Mouse (Mus musculus) liver, embryonic 14.5 days (tissue): ENCODE data around the gene Cntnap2.

Experiments used
- CTCF ChIP-seq: IDR thresholded peaks from 2 replicates; pipeline ENCODE4 v1.5.1; 2016; ENCODE audit warnings: antibody characterized with exemption, low read depth, control low read depth
- EP300 ChIP-seq: IDR thresholded peaks from 2 replicates; pipeline ENCODE4 v1.6.1; 2016; ENCODE audit warnings: antibody characterized with exemption, low read depth

DNA sequence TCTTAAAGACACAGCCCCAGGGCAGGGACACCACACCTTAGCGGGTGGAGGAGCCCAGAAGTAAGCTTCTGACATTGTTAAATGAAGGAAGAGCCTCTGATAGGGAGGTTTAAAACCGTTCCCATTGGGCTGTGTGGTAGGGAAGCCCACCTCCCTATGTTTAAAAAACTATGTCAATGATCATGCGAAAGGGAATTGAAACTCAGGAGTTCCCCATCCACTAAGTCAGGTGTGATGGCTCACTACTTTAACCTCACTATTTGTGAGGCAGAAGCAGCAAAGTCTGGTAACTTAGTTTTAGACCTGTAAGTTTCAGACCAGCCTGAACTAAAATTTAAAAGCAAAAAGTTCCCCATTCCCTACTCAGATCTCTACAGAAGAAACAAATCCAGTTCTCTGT is 2210.3 kb downstream of the Cntnap2 start:
- no peak for TF ChIP-seq CTCF
- no peak for TF ChIP-seq EP300
